Mouse (Mus musculus): ENCODE results near the gene Mark4.

Gene Mark4

GRCm38 (mm10) chr7:19388699-19389413 lies 69.8 kb downstream of the Mark4 start:
- no peak for DNase-seq

GRCm38 (mm10) chr7:19383708-19384107 lies 74.9 kb downstream of the Mark4 start:
- no peak for DNase-seq

- no peak for DNase-seq
These were observed 76.5 kb downstream of the Mark4 start for GRCm38 (mm10) chr7:19382166-19382541.

GRCm38 (mm10) chr7:19381377-19382165 lies 77.0 kb downstream of the Mark4 start, which contains the start of gene Ercc2:
Gene Ercc2 (plus strand): TSS chr7:19382010.
- peak; percentile 98 to 99 for DNase-seq

GRCm38 (mm10) chr7:19378049-19378448 lies 80.6 kb downstream of the Mark4 start:
- no peak for DNase-seq

- no peak for DNase-seq
These were observed 82.6 kb downstream of the Mark4 start for GRCm38 (mm10) chr7:19376019-19376418.

- no peak for DNase-seq
These were observed 83.3 kb downstream of the Mark4 start for GRCm38 (mm10) chr7:19375368-19375767.
